Mouse (Mus musculus): ENCODE data around the gene Utf1. TPM values are rescaled to one million over a fixed set of nuclear protein-coding genes. Genes with fewer than 3 reads are reported as not detected.

Utf1 gene
- total and polyA plus RNA-seq, 3 experiments, result not detected

DNA sequence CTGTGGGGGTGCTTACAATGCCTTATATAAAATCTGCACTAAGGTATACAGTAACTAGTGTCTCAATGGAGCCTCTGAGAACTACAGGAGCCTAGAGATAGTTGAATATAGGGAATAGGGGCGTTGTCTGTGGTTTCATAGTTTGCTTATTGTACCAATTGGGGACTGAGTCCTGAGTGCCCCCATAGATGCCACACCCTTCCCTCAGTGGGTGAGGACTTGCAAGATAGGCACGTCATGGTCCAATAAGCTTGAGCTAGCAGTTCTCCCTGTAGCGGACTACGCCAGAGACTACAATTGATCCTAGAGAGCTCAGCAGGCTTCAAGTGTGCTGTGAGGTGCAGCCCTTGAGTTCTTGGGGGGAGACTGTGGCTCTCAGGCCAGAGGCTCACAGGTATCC, 11.9 kb downstream of the Utf1 start:
- Histone ChIP-seq H3K9ac (ENCODE audit: insufficient read depth, low read depth) (no peak overlapping the region), H3K9me3 (replicated peaks; ENCODE audit: low read length) (no peaks in the 10 kb centered on the region), H3K4me1 (ENCODE audit: control insufficient read depth in 1 of 2, insufficient read depth in 2 of 2) (peaks cover 10 to 70% of the 10 kb centered on the region in 2 experiments), H3K27me3 (replicated peaks) (no peaks in the 10 kb centered on the region), H3K36me3 (replicated peaks in 1 of 2; ENCODE audit: control insufficient read depth in 1 of 2, insufficient read depth in 1 of 2, low read length in 1 of 2) (peaks cover 18 to 55% of the 10 kb centered on the region in 2 experiments), H3K27ac (ENCODE audit: insufficient read depth, low read depth) (no peak overlapping the region), H3K79me2 (replicated peaks; ENCODE audit: control insufficient read depth, extremely low read depth, insufficient read depth, poor library complexity, severe bottlenecking) (peaks cover 8% of the 10 kb centered on the region), H3K4me2 (ENCODE audit: insufficient read depth, low read depth, poor library complexity, severe bottlenecking) (no peak overlapping the region), H3K4me3 (replicated peaks in 1 of 3; ENCODE audit: low read depth in 2 of 3, low read length in 2 of 3, poor library complexity in 1 of 3) (no peak overlapping the region)
- TF ChIP-seq MEF2A (IDR thresholded peaks at IDR 0.05; ENCODE audit: borderline replicate concordance, low read depth, low read length) (no peak), MYC (IDR thresholded peaks at IDR 0.05; ENCODE audit: low read depth, low read length) (no peak), POLR2A (IDR thresholded peaks at IDR 0.05; ENCODE audit: low read depth, low read length) (no peak), USF2 (conservative IDR thresholded peaks at IDR 0.05; ENCODE audit: low read depth, low read length) (no peak), HCFC1 (IDR thresholded peaks at IDR 0.05; ENCODE audit: low read depth, low read length) (no peak), CHD2 (IDR thresholded peaks at IDR 0.05; ENCODE audit: low read length) (no peak), NELFE (IDR thresholded peaks at IDR 0.05; ENCODE audit: low read depth, low read length) (no peak), ZNF384 (IDR thresholded peaks at IDR 0.05; ENCODE audit: low read depth, low read length) (no peak), IRF4 (IDR thresholded peaks at IDR 0.05; ENCODE audit: low read depth, low read length) (no peak), EP300 (IDR thresholded peaks at IDR 0.05; ENCODE audit: low read length) (no peak), CHD1 (IDR thresholded peaks at IDR 0.05; ENCODE audit: low read depth, low read length) (no peak)
- dilution Hi-C loops (cut with MboI; ENCODE audit: extremely low pct_ligation_motif_present, extremely low pct_unique_long_range_greater_than_20kb, low sequenced_read_pairs), result no loop called here
- in situ Hi-C loops (cut with MboI; ENCODE audit: low pct_ligation_motif_present, low pct_unique_long_range_greater_than_20kb, low sequenced_read_pairs), result no loop called here
- no peak for DNase-seq (ENCODE audit: extremely low read depth)

DNA sequence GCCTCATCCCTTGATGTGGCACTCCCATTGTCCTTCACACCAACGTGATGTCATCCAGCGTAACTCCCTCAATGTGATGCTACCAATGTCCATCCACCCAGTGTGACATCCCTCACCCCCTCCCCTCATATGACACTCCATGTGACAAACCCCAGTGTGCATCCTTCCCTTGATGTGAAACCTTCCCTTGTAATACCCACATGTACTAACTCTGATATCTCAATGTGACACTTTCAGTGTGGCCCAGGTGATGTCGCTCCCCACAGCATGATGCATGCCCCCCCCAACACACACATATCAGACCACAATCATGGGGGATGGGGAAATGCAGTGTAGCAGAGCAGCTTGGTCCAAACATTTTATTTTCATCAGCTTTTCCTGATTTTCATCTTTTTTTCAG, 13.1 kb downstream of the Utf1 start:
- in situ Hi-C loops (cut with MboI; ENCODE audit: low pct_ligation_motif_present, low pct_unique_long_range_greater_than_20kb, low sequenced_read_pairs) (no loop called here), dilution Hi-C loops (cut with MboI; ENCODE audit: extremely low pct_ligation_motif_present, extremely low pct_unique_long_range_greater_than_20kb, low sequenced_read_pairs) (no loop called here)
- TF ChIP-seq SIN3A (IDR thresholded peaks at IDR 0.05; ENCODE audit: low read length) (no peak), TBP (conservative IDR thresholded peaks at IDR 0.05; ENCODE audit: low read depth, low read length) (no peak), GABPA (IDR thresholded peaks at IDR 0.05; ENCODE audit: insufficient replicate concordance, low read depth, low read length) (no peak), BHLHE40 (IDR thresholded peaks at IDR 0.05; ENCODE audit: low read depth, low read length) (no peak), ETS1 (conservative IDR thresholded peaks at IDR 0.05; ENCODE audit: low read depth, low read length) (no peak), ZKSCAN1 (IDR thresholded peaks at IDR 0.05; ENCODE audit: borderline replicate concordance, low read depth, low read length) (no peak), CTCF (conservative IDR thresholded peaks at IDR 0.05 in 1 of 2, IDR thresholded peaks at IDR 0.05 in 1 of 2; ENCODE audit: low read depth in 2 of 2, low read length in 2 of 2) (no peak), CHD2 (IDR thresholded peaks at IDR 0.05; ENCODE audit: low read length) (no peak)

More for the DNA sequence above, 13.1 kb downstream of the Utf1 start:
- DNase-seq (ENCODE audit: extremely low read depth), result no peak
- H3K36me3 ChIP-seq (replicated peaks in 1 of 2; ENCODE audit: control insufficient read depth in 1 of 2, insufficient read depth in 1 of 2, low read length in 1 of 2), result peaks cover 18 to 55% of the 10 kb centered on the region in 2 experiments
- H3K79me2 ChIP-seq (replicated peaks; ENCODE audit: control insufficient read depth, extremely low read depth, insufficient read depth, poor library complexity, severe bottlenecking), result peaks cover 4% of the 10 kb centered on the region
- no peak overlapping the region for H3K4me2 ChIP-seq (ENCODE audit: insufficient read depth, low read depth, poor library complexity, severe bottlenecking)
- no peak overlapping the region for H3K4me3 ChIP-seq (replicated peaks in 1 of 3; ENCODE audit: low read depth in 2 of 3, low read length in 2 of 3, poor library complexity in 1 of 3)
- no peaks in the 10 kb centered on the region for H3K9me3 ChIP-seq (replicated peaks; ENCODE audit: low read length)
- H3K27me3 ChIP-seq (replicated peaks), result no peaks in the 10 kb centered on the region
- H3K4me1 ChIP-seq (ENCODE audit: control insufficient read depth in 1 of 2, insufficient read depth in 2 of 2), result peaks cover 11 to 80% of the 10 kb centered on the region in 2 experiments
- no peak overlapping the region for H3K27ac ChIP-seq (ENCODE audit: insufficient read depth, low read depth)
- no peak overlapping the region for H3K9ac ChIP-seq (ENCODE audit: insufficient read depth, low read depth)
